ENCODE assay signal across 27 mouse cellular contexts in the genomic region with DNA sequence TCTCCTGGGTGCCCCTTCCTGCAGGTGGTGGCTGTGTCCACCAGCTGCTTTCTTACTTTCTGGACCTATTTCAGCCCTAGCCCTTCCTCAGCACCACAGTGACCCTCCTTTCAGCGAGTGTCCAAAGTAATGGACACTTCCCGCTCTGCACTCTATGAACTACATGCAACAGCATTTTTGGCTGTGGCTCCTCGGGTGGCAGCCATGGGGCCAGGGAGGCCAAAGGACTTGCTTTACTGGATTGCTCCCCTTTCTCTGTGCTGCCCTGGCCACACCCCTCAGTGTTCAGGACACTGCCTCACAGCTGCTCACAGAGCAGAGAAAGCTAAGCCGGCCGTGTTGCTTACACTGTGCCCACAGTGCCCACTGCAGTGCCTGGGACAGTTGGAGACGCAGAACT. TPM values are rescaled to one million over a fixed set of nuclear protein-coding genes. Genes with fewer than 3 reads are reported as not detected.
DNase-seq lines count a peak whose midpoint lies in the region; ATAC-seq and TF ChIP-seq lines count a peak whose summit lies in the region.
"Had no signal": no experiment of that assay in that cellular context is flagged by ENCODE, and none has a peak within 500 bp of the region (broad histone marks: within the 10 kb centered on the region; RNA-seq: fewer than 3 reads in every experiment).

No protein-coding gene starts in this region.

- peak; percentile 43; the same call in 1 of the 2 replicates for ATAC-seq in kidney, embryonic 16.5 days (ENCODE audit: low FRiP score, low TSS enrichment)
- 0 out of 2 replicates have a peak, but pooled peaks have one; percentile 13 for ATAC-seq in intestine, postnatal 0 days
- no peak for ATAC-seq in hindbrain, embryonic 14.5 days (ENCODE audit: low FRiP score)
- ATAC-seq: forebrain, embryonic 14.5 days had no signal

- H3K27ac ChIP-seq in kidney, embryonic 16.5 days (ENCODE audit: low read length), result no peak overlapping the region
- no peak overlapping the region for H3K27ac ChIP-seq in intestine, postnatal 0 days (ENCODE audit: low read depth, low read length)
- H3K27ac ChIP-seq in hindbrain, embryonic 14.5 days, result no peak overlapping the region
- H3K27ac ChIP-seq: embryonic facial prominence, embryonic 15.5 days; forebrain, embryonic 10.5 days; heart, adult 2 months had no signal

- no peak for TF ChIP-seq CTCF in E14TG2a.4 (conservative IDR thresholded peaks at IDR 0.05; ENCODE audit: low read length)
- no peak for TF ChIP-seq CTCF in intestine, postnatal 0 days (IDR thresholded peaks at IDR 0.05; ENCODE audit: low read depth)

- H3K36me3 ChIP-seq in kidney, embryonic 16.5 days (ENCODE audit: insufficient read depth, low read length), result no peaks in the 10 kb centered on the region
- no peaks in the 10 kb centered on the region for H3K36me3 ChIP-seq in E14TG2a.4 (ENCODE audit: insufficient read depth, low read length)
- no peaks in the 10 kb centered on the region for H3K36me3 ChIP-seq in intestine, postnatal 0 days (ENCODE audit: control insufficient read depth, insufficient read depth)
- H3K36me3 ChIP-seq in hindbrain, embryonic 14.5 days (replicated peaks; ENCODE audit: control insufficient read depth, insufficient read depth), result no peaks in the 10 kb centered on the region
- H3K36me3 ChIP-seq: embryonic facial prominence, embryonic 15.5 days; forebrain, embryonic 10.5 days; G1E; heart, embryonic 12.5 days had no signal

- intact Hi-C loops in gastrocnemius, postnatal 14 days (cut with DNase I; ENCODE audit: low total_unique reads), result loop anchor here (10.0 kb wide), 2 partner anchors 181 to 389 kb away; no protein-coding TSS in a partner anchor

- H3K9ac ChIP-seq in kidney, embryonic 16.5 days (replicated peaks; ENCODE audit: low read length), result no peak overlapping the region
- H3K9ac ChIP-seq in intestine, postnatal 0 days (ENCODE audit: low read depth, low read length), result no peak overlapping the region
- no peak overlapping the region for H3K9ac ChIP-seq in hindbrain, embryonic 14.5 days
- H3K9ac ChIP-seq: embryonic facial prominence, embryonic 15.5 days; heart, embryonic 12.5 days had no signal

- no peak overlapping the region for H3K4me2 ChIP-seq in kidney, embryonic 16.5 days (replicated peaks; ENCODE audit: low read depth, low read length)
- H3K4me2 ChIP-seq in intestine, postnatal 0 days (replicated peaks; ENCODE audit: low read depth), result no peak overlapping the region
- H3K4me2 ChIP-seq in hindbrain, embryonic 14.5 days (replicated peaks), result no peak overlapping the region
- H3K4me2 ChIP-seq: embryonic facial prominence, embryonic 15.5 days; heart, embryonic 12.5 days had no signal

- 45% methylated on average over 6 of the region's 6 CpGs for WGBS in kidney, embryonic 16.5 days
- 37% methylated on average over 6 of the region's 6 CpGs for WGBS in intestine, postnatal 0 days
- 72% methylated on average over 6 of the region's 6 CpGs for WGBS in hindbrain, embryonic 14.5 days

- no peaks in the 10 kb centered on the region for H3K4me1 ChIP-seq in kidney, embryonic 16.5 days (ENCODE audit: insufficient read depth, low read length)
- peaks cover 89% of the 10 kb centered on the region for H3K4me1 ChIP-seq in E14TG2a.4 (replicated peaks; ENCODE audit: low read depth, low read length)
- peaks cover 2% of the 10 kb centered on the region; the same call in 1 of the 2 replicates for H3K4me1 ChIP-seq in intestine, postnatal 0 days (replicated peaks; ENCODE audit: control insufficient read depth, insufficient read depth, low read length)
- no peaks in the 10 kb centered on the region for H3K4me1 ChIP-seq in hindbrain, embryonic 14.5 days (replicated peaks; ENCODE audit: control insufficient read depth, insufficient read depth, low read length)

- peaks cover 4% of the 10 kb centered on the region for H3K27me3 ChIP-seq in kidney, embryonic 16.5 days (ENCODE audit: insufficient read depth, low read length)
- no peaks in the 10 kb centered on the region for H3K27me3 ChIP-seq in E14TG2a.4 (ENCODE audit: insufficient read depth, low read length)
- no peaks in the 10 kb centered on the region for H3K27me3 ChIP-seq in intestine, postnatal 0 days (replicated peaks; ENCODE audit: control insufficient read depth, insufficient read depth, low read length)
- H3K27me3 ChIP-seq in hindbrain, embryonic 14.5 days (ENCODE audit: control insufficient read depth, insufficient read depth, low read length), result no peaks in the 10 kb centered on the region
- H3K27me3 ChIP-seq: embryonic facial prominence, embryonic 15.5 days had no signal

- no peaks in the 10 kb centered on the region for H3K9me3 ChIP-seq in kidney, embryonic 16.5 days (ENCODE audit: low read length)
- H3K9me3 ChIP-seq in E14TG2a.4 (ENCODE audit: low read length), result no peaks in the 10 kb centered on the region
- no peaks in the 10 kb centered on the region for H3K9me3 ChIP-seq in intestine, postnatal 0 days (ENCODE audit: control insufficient read depth)
- no peaks in the 10 kb centered on the region for H3K9me3 ChIP-seq in hindbrain, embryonic 14.5 days (ENCODE audit: control insufficient read depth, low read length)
- H3K9me3 ChIP-seq: embryonic facial prominence, embryonic 15.5 days; forebrain, embryonic 10.5 days; G1E; heart, embryonic 12.5 days had no signal

- H3K4me3 ChIP-seq in kidney, embryonic 16.5 days (ENCODE audit: low read length), result no peak overlapping the region
- H3K4me3 ChIP-seq in E14TG2a.4 (replicated peaks; ENCODE audit: low read length), result peak overlapping the region; percentile 18
- H3K4me3 ChIP-seq in intestine, postnatal 0 days (ENCODE audit: low read depth, low read length), result no peak overlapping the region
- no peak overlapping the region for H3K4me3 ChIP-seq in hindbrain, embryonic 14.5 days (replicated peaks; ENCODE audit: low read length)
- H3K4me3 ChIP-seq: embryonic facial prominence, embryonic 15.5 days; erythroblast, embryonic 14.5 days; forebrain, embryonic 10.5 days; heart, adult 2 months; heart, embryonic 12.5 days had no signal

- DNase-seq in kidney, adult 11 months, result no peak
- DNase-seq in adipocyte (ENCODE audit: low spot score), result peak; percentile 56
- DNase-seq in gastrocnemius, postnatal 14 days, result no peak
- no peak for DNase-seq in layer of hippocampus, adult 8-10 months (ENCODE audit: low spot score in 2 of 2)
- no peak for DNase-seq in hindbrain, embryonic 14.5 days (ENCODE audit: low spot score)
- DNase-seq: adrenal gland, postnatal 10 days; cerebellum, adult 11 months; cerebellum, adult 8-10 months; cerebellum, postnatal 14 days; embryo, embryonic 11 days; heart, adult 2 months; heart, postnatal 36 days had no signal

RNA-seq across cellular contexts. Expression of a gene that starts 7.6 kb away (rescaled TPM):
- polyA plus RNA-seq in kidney, embryonic 16.5 days (2015; fragmentation: Nextera tagmentation; extraction: Ambion mirVana), result not detected in 2 replicates
- 3.8 and 4.7 TPM in 2 replicates for polyA plus RNA-seq in intestine, postnatal 0 days (2015; fragmentation: Nextera tagmentation; extraction: Ambion mirVana)
- not detected for total RNA-seq in gastrocnemius, postnatal 14 days (2021)
- under 1 TPM in 1 of 4 experiments, not detected in 3; 0.27 TPM for total RNA-seq in layer of hippocampus, adult 8-10 months (2022)
- not detected in 2 replicates for polyA plus RNA-seq in hindbrain, embryonic 14.5 days (2014; fragmentation: Nextera tagmentation; extraction: Ambion mirVana)
- total RNA-seq: adrenal gland, postnatal 10 days; adrenal gland, postnatal 4 days; common myeloid progenitor, adult 5-6 weeks; G1E; gastrocnemius, adult 8-10 months; heart, adult 2 months; heart, postnatal 36 days had no signal
- polyA plus RNA-seq: embryonic facial prominence, embryonic 11.5 days; embryonic facial prominence, embryonic 15.5 days; erythroblast, embryonic 14.5 days; forebrain, embryonic 10.5 days; forebrain, embryonic 14.5 days; G1E; heart, adult 2 months; heart, embryonic 12.5 days; heart, embryonic 16.5 days; hindbrain, embryonic 11.5 days had no signal

RNA-seq across cellular contexts. Expression of a gene that starts 16.0 kb away (rescaled TPM):
- polyA plus RNA-seq in kidney, embryonic 16.5 days (2015; fragmentation: Nextera tagmentation; extraction: Ambion mirVana), result 3.0 and 3.9 TPM in 2 replicates
- 292 and 346 TPM in 2 replicates for polyA plus RNA-seq in intestine, postnatal 0 days (2015; fragmentation: Nextera tagmentation; extraction: Ambion mirVana)
- total RNA-seq in gastrocnemius, postnatal 14 days (2021), result not detected
- not detected for total RNA-seq in layer of hippocampus, adult 8-10 months (2022)
- 0.23 and 0.47 TPM in 2 replicates for polyA plus RNA-seq in hindbrain, embryonic 14.5 days (2014; fragmentation: Nextera tagmentation; extraction: Ambion mirVana)
- total RNA-seq: adrenal gland, postnatal 10 days; common myeloid progenitor, adult 5-6 weeks; gastrocnemius, adult 8-10 months had no signal
- polyA plus RNA-seq: embryonic facial prominence, embryonic 15.5 days; erythroblast, embryonic 14.5 days; G1E had no signal

Comparison
In these comparisons a context has a peak if more than half of its experiments do, and no peak if none do; other contexts are left out.
1. RNA of a gene that starts 16.0 kb away (polyA plus RNA-seq): 292 to 346 TPM in intestine, postnatal 0 days; 3.0 to 3.9 TPM in kidney, embryonic 16.5 days and 0.23 to 0.47 TPM in hindbrain, embryonic 14.5 days; every median in the first group is over 10 times any median in the second.